Mouse (Mus musculus) bone marrow, adult 2 months (tissue): ENCODE results near the gene Slbp. TPM values are rescaled to one million over a fixed set of nuclear protein-coding genes. Genes with fewer than 3 reads are reported as not detected.

Experiments used
- H3K27ac ChIP-seq: fragments of 200-500 bp; 2 replicates; pipeline ENCODE4 v1.5.1; 2012; ENCODE audit warnings: low read depth, mild to moderate bottlenecking, control low read depth, inconsistent platforms, low read length; ENCODE audit not compliant: control insufficient read depth, poor library complexity, insufficient read depth
- H3K4me1 ChIP-seq: fragments of 200-500 bp; 2 replicates; pipeline ENCODE4 v1.6.1; 2011; ENCODE audit warnings: low read length; ENCODE audit not compliant: control insufficient read depth, insufficient read depth
- H3K4me3 ChIP-seq: fragments of 200-500 bp; replicated peaks from 2 replicates; pipeline ENCODE3; 2011; ENCODE audit warnings: mild to moderate bottlenecking, low read depth, low read length, control low read depth; ENCODE audit not compliant: control insufficient read depth
- CTCF ChIP-seq: fragments of 200-500 bp; IDR thresholded peaks from 2 replicates; pipeline ENCODE4 v1.5.1; 2011; ENCODE audit warnings: low read length, control low read depth; ENCODE audit not compliant: control insufficient read depth, insufficient read depth
- POLR2A ChIP-seq: fragments of 200-500 bp; IDR thresholded peaks from 2 replicates; pipeline ENCODE4 v1.6.1; 2011; ENCODE audit warnings: low read depth, mild to moderate bottlenecking, control low read depth, low read length, borderline replicate concordance; ENCODE audit not compliant: control insufficient read depth
- WGBS: fragments of 180-500 bp; shearing (Covaris S2); methylation state at CpG from one replicate; pipeline ENCODE4 v1.1.7; 2018; 5-methylcytosine and 5-hydroxymethylcytosine counted together
- polyA plus RNA-seq: library from polyadenylated mRNA; stranded (reverse); fragments of >200 nt; gene quantifications from 2 replicates; pipeline ENCODE4 v1.2.4, GENCODE M21; 2011; ENCODE audit warnings: low replicate concordance; ENCODE audit not compliant: missing spikeins, insufficient read depth, insufficient read length

Slbp gene
- polyA plus RNA-seq: 194 and 275 TPM in 2 replicates

- Histone ChIP-seq H3K4me1 (peaks cover 3% of the 10 kb centered on the region; the same call in 1 of the 2 replicates), H3K4me3 (peak within 1 kb of the TSS; percentile 96), H3K27ac (peak within 1 kb of the TSS; percentile 98)
- TF ChIP-seq POLR2A (peak; percentile 99), CTCF (no peak)
- under 1% methylated on average over 82 of the region's 82 CpGs for WGBS
These were observed at the start of gene Slbp for GRCm38 (mm10) chr5:33651921-33652782. Gene Slbp, minus strand, starts transcription at chr5:33652574.

- H3K27ac ChIP-seq: no peak overlapping the region
- 79% methylated on average over 11 of the region's 11 CpGs for WGBS
- no peaks in the 10 kb centered on the region for H3K4me1 ChIP-seq
- TF ChIP-seq POLR2A (no peak), CTCF (no peak)
- no peak overlapping the region for H3K4me3 ChIP-seq
These were observed 49.5 kb upstream of the Slbp start for GRCm38 (mm10) chr5:33701832-33702231.

- whole genome bisulfite sequencing: 87% methylated on average over 13 of the region's 13 CpGs
- Histone ChIP-seq H3K4me3 (no peak overlapping the region), H3K4me1 (no peaks in the 10 kb centered on the region), H3K27ac (no peak overlapping the region)
- no peak for TF ChIP-seq POLR2A
- no peak for TF ChIP-seq CTCF
These were observed 47.6 kb upstream of the Slbp start for GRCm38 (mm10) chr5:33700010-33700409.

DNA sequence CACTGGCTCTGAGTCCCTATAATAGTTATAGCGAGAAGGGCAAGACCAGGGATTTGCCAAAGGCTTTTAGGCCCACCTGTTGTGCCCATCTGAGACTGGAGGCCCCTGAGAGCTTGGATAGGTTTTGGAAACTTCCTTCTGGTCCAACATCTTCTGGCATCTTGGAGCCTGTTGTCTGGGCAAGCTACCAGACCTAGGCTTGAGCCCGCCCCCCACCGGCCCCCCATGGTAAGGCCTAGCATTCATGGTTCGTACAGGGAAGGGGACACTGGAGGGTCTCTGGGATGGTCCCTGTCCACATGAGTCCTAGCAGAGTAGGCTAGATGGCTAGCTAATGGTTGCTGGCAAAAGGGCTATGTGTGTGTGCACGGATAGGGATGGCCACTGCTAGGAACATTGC lies 46.3 kb upstream of the Slbp start:
- Histone ChIP-seq H3K27ac (no peak overlapping the region), H3K4me3 (no peak overlapping the region), H3K4me1 (no peaks in the 10 kb centered on the region)
- WGBS: 87% methylated on average over 5 of the region's 5 CpGs
- no peak for TF ChIP-seq CTCF
- TF ChIP-seq POLR2A: no peak

GRCm38 (mm10) chr5:33697947-33698512 lies 45.7 kb upstream of the Slbp start:
- Histone ChIP-seq H3K4me1 (no peaks in the 10 kb centered on the region), H3K4me3 (no peak overlapping the region), H3K27ac (no peak overlapping the region)
- TF ChIP-seq POLR2A: no peak
- TF ChIP-seq CTCF: no peak
- 67% methylated on average over 13 of the region's 13 CpGs for WGBS

GRCm38 (mm10) chr5:33697534-33697933 lies 45.2 kb upstream of the Slbp start:
- H3K4me1 ChIP-seq: no peaks in the 10 kb centered on the region
- no peak overlapping the region for H3K27ac ChIP-seq
- no peak overlapping the region for H3K4me3 ChIP-seq
- TF ChIP-seq POLR2A: no peak
- TF ChIP-seq CTCF: no peak
- 70% methylated on average over 1 of the region's 1 CpGs for WGBS

DNA sequence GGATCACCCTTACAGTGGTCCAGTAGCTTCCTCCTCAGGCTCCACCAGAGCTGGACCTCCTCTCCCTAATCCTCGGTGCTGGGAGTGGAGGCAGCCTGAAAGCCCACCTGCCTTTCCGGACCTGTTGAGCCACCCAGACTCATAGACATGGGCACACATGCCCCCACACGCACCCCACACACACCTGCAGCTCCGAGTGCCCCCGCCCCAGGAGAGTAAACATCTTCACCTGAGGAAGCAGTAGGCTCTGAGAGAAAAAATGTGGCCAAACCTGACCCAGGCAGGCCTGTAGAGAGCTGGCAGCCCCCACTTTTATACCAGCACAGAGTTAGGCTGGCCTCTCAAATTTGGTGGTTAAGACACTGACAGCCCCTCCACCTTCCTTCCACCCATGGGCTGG lies 44.1 kb upstream of the Slbp start:
- Histone ChIP-seq H3K4me1 (no peaks in the 10 kb centered on the region), H3K4me3 (no peak overlapping the region), H3K27ac (no peak overlapping the region)
- TF ChIP-seq CTCF (no peak), POLR2A (no peak)
- WGBS: 78% methylated on average over 5 of the region's 5 CpGs

DNA sequence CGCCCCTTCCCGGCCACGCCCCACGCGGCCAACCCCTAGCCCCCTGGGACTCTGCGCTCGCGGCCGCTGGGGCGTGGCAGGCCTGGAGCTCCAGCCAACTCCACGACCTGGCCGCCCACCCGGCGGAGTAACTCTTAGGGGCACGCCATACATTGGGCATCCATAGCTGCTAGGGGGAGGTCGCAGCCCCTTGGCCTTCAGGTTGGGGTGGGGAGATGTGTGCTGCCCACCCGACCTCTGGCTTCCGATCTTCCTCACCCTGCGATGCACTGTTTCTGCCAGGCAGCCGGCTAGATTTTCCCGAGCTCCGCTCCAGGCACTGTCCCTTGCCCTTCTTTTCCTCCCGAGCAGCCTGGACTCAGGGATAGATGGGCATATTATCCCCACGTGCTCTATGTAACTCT lies 43.3 kb upstream of the Slbp start:
- Histone ChIP-seq H3K27ac (no peak overlapping the region), H3K4me3 (no peak overlapping the region), H3K4me1 (no peaks in the 10 kb centered on the region)
- WGBS: 29% methylated on average over 24 of the region's 24 CpGs
- TF ChIP-seq CTCF: no peak
- no peak for TF ChIP-seq POLR2A
